Mouse (Mus musculus) right cerebral cortex, adult 2 months (tissue): ENCODE measurements at regions not wholly inside any gene's neighbourhood (a gene's known extent, or its start where the extent isn't known, plus 50 kb on each side); places are given as distances from the start of the nearest gene placed in this dataset.
"Not testable (repeated sequence)": the region's sequence is repeated elsewhere in the genome, so short reads cannot be mapped to it uniquely, and the experiment has no call there.

ENCODE experiments used
- DNase-seq, 2 experiments: peaks; one replicate each; pipeline ENCODE4 v3.0.0; 2021 to 2022; ENCODE audit warnings: low spot score in 2 of 2

DNA sequence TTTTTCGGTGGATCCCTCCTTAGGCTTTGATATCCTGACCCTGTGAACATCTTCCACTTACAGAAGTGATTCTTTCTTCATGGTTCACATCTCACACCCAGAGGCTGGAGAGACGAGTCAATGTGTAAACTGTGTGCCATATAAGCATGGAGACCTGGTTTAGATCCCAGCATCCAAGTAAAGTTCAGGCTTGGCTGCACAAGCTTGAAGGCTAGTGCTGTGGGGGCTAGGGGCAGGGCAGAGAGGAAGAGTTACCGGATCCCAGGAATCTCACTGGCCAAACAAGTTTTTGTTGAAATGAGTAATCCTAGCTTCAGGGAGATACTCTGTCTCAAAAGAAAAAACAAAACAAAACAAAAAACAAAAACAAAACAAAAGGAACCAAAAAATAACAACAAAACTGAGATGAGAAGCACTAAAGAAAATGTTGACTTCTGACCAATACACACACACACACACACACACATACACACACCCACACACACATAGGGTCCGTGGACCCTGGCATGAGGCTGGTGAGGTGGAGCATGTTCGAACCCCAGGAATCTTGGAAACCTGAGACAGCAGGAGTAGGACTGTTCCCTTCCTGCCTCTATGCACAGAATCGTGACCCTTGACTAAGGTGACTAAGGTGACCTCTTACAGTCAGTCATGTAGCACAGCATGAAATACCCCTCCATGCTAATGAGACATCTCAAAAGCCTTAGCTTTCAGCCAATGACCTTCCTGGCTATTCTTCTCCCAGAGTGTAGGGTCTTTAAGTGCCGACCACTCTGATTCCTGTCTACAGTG, 55.2 kb downstream of the Gm12728 start:
- no peak for DNase-seq

DNA sequence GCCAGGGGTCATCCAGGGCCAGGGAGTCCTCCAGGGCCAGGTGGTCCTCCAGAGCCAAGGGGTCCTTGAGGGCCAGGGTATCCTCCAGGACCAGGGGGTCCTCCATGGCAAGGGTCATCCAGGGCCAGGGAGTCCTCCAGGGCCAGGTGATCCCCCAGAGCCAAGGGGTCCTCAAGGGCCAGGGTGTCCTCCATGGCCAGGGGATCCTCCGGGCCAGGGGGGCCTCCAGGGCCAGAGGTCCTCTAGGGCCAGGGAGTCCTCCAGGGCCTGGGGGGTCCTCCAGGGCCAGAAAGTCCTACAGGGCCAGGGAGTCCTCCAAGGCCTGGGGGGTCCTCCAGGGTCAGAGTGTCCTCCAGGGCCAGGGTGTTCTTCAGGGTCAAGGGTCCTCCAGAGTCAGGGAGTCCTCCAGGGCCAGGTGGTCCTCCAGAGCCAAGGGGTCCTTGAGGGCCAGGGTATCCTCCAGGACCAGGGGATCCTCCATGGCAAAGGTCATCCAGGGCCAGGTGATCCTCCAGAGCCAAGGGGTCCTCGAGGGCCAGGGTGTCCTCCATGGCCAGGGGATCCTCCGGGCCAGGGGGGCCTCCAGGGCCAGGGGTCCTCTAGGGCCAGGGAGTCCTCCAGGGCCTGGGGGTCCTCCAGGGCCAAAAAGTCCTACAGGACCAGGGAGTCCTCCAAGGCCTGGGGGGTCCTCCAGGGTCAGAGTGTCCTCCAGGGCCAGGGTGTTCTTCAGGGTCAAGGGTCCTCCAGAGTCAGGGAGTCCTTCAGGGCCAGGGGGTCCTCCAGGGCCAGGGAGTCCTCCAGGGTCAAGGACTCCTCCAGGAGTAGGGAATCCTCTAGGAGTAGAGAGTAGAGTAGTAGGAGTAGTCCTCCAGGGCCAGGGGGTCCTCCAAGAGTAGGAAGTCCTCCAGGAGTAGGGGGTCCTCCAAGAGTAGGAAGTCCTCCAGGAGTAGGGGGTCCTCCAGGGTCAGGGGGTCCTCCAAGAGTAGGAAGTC, 56.6 kb downstream of the Gm12728 start:
- DNase-seq, result not testable (repeated sequence)

DNA sequence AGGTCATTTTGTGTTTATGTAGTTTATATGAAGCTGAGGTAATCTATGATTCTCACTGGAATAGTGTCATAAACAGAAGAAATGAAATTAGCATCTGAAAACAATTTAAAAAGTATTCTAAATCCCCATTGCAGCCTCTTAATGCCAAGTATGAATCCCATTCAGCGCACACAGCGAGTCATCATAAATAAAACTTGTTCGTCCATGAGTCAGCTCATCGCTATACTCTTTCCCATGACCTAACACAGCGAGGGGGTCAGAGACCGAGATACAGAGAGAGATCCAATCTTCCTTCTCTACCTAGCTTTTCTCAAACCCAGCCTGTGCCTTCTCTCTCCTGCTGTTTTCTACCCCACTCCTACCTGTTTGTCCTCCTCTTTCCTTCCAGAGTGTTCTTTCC, 63.4 kb downstream of the Gm12728 start:
- no peak for DNase-seq

GRCm38 (mm10) chr4:105859052-105859864, 69.6 kb downstream of the Gm12728 start:
- no peak for DNase-seq

DNA sequence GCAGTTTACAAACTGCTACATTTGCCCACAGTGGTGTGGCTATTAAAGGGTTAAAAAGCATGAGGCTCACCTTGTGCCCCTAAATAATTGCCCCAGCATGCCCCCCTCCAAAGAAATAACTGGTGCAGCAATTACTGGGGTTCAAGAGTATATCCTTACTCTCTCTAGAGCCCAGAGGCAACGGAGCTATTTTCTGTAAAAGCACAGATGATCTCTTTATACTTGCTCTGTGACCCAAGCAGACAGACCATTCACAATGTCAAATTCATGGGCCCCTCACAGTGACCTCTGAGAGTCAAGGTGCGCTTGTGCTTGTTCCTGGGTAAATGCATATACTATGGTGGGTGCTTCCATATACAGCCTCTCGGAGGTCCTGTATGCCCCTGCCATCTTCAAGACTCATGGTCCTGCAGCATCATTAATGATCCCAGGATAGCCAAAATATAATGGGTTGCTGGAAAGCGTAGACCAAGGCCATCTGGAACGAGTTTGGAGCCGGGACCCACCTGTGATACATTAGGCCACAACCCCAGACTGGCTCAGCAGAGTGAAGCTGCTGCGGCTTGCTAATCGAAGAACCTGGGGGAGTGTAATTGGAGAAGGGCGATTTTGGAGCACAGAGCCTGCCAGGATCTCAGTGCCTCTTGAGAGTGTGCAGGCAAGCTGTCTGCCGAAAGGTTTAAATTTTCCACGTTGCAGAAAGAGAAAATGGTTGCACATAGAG, 71.4 kb downstream of the Gm12728 start:
- no peak for DNase-seq

DNA sequence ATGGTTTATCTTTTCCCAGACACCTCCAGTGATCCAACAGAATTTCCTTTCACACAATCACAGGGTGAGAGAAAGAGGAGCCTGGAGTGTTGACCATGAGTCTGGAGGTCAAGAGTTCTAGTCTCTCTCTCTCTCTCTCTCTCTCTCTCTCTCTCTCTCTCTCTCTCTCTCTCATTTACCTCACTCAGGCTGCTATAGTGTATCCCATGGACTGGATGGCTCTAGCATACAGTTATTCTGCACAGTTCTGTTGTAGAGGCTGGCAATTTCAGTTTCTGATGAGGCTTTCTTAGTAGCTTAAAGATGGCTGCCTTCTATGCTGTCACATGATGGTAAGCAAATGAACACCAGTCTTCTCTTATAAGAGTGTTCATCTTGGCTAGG, 72.0 kb downstream of the Gm12728 start:
- no peak for DNase-seq

DNA sequence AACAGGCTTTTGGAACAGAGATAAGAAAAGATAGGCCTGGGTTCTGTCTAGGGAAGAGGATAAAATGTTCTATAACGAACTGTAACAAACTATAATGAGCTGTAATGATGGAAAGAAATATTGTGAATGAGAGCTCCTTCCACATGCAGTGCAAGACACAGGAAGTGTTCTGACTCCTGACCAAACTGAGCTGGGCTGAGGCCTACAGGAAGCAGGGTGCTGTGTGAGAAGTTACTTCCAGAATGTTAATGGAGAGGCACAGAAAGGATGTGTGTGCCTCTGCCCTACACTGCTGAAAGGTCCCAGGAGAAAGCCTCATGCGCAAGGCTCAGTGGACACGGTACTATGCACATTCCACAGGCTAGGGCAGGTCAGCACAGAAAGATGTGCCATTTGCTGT, 80.8 kb downstream of the Gm12728 start:
- no peak for DNase-seq

DNA sequence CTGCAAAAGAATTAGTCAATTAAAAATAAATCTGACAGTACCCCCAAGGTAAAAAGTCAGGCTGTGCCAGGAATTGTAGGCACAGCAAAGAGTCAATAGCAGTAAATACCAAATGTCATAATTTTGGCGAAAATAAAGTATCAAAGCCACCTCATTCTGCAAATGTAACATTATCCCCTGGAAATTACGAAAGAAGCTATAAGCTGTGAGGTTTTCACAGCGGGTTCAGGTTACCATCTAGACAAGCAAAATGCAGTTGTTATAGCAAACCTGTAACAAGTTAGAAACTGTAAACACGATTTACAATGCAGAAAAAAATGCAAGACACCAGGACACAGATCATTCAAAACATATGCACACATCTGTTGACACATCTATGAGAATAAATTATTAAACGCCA, 87.6 kb downstream of the Gm12728 start:
- DNase-seq, result no peak

DNA sequence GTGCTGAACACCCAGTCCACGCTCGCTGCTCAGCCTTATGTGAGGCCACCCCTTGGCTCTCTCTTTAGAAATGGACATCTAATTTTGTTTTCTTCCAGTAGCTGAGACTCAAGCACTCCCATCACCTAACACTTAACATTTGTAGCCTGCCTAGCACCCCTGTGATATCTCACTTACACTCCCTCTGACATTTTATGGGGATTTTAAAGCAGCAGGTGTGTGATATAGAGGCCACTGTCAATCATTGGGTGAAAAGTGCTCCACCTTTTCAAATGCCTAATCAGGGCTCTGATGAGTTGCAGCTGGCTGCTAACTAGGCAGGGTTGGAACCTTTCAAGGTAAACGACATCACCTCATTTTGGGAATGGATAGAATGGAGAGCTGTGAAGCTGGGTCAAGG, 90.2 kb downstream of the Gm12728 start:
- no peak for DNase-seq

GRCm38 (mm10) chr4:105884791-105885190, 95.1 kb downstream of the Gm12728 start:
- no peak for DNase-seq

DNA sequence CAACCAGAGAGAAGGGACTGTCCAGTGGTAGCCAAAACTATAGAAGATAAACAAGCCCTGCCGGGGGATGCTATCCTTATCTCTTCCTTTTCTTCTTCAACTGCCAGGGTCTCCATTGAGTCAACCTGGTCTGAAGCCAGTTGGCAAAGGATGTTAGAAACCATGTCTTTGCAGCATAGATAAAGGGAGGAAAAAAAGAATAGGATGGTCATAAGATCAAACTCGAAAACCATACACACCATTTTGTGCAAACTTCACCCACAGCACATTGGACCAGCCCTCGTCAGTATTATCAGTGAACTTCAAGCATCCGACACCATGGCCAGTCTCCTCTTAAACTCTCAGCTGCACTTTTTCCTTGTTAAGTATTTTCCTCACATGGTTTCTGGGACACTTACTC, 101.8 kb downstream of the Gm12728 start:
- DNase-seq, result no peak

DNA sequence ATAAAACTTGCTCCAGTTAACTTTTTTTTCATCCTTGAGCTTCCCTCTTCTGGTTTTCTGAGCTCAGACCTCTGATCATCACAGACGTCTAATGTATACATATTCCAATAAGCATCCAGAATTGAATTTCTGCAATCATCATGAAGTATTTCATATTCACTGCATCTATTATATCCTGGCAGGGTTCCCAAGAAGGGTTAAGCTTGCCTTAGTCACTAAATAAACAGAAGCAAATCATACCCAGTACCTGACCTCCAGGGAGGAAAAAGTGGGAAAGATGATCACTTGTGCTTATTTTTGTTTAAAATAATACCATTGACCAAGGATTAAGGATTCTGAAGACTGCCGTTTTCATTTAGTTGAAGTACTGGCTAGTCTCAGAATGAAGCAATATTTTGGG, 102.4 kb downstream of the Gm12728 start:
- no peak for DNase-seq

GRCm38 (mm10) chr4:105895116-105895515, 105.4 kb downstream of the Gm12728 start:
- DNase-seq, result no peak

- no peak for DNase-seq
Observed at GRCm38 (mm10) chr4:105898054-105898847, 108.6 kb downstream of the Gm12728 start.

GRCm38 (mm10) chr4:105904896-105905295, 115.2 kb downstream of the Gm12728 start:
- DNase-seq, result no peak

- DNase-seq, result no peak
Observed at GRCm38 (mm10) chr4:105906411-105906810, 116.7 kb downstream of the Gm12728 start.

DNA sequence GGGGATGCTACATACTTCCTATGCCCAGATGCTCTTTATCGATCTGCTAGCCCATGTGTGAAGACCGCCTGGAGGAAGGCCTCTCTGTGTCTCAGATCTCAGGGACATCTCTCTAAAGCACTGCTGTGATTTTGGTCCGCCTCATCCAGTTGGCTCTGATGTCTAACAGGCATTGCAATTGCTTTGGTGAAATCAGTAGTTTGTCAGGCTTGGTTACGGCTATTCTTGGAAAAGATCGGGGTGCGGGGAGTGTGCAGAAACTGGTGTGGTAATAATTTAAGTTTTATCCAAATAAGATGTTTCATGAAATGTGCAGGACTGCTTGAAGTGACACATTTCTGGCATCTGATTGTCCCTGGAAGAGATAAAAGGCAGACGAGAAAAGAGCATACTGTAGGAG, 117.9 kb downstream of the Gm12728 start:
- peak; percentile 4 to 12 for DNase-seq

- no peak for DNase-seq
Observed at GRCm38 (mm10) chr4:105908281-105908680, 118.6 kb downstream of the Gm12728 start.

GRCm38 (mm10) chr4:105909272-105909671, 119.6 kb downstream of the Gm12728 start:
- no peak for DNase-seq

- no peak for DNase-seq
Observed at GRCm38 (mm10) chr4:105910666-105911065, 121.0 kb downstream of the Gm12728 start.
